Mouse (Mus musculus) brain, embryonic 14.5 days (tissue): ENCODE results near the gene Smco4. TPM values are rescaled to one million over a fixed set of nuclear protein-coding genes. Genes with fewer than 3 reads are reported as not detected.

Experiments used
- polyA plus RNA-seq: library from polyadenylated mRNA; depleted of rRNA; stranded (reverse); fragments of >200 nt; gene quantifications from 2 replicates; pipeline ENCODE4 v1.2.3, GENCODE M21; 2012; rRNA removed

Gene Smco4
- polyA plus RNA-seq, 1 experiment: 8.1 TPM

Other genes starting within 250 kb of the Smco4 start
- 46.2 and 62.8 TPM in 2 replicates for gene Med17, start 213.5 kb upstream of the Smco4 start, polyA plus RNA-seq
- 52.9 and 59.4 TPM in 2 replicates for gene Taf1d, start 187.2 kb upstream of the Smco4 start, polyA plus RNA-seq
- 19.3 and 22.8 TPM in 2 replicates for gene 4931406C07Rik, start 187.0 kb upstream of the Smco4 start, polyA plus RNA-seq
- gene Cep295, start 135.6 kb upstream of the Smco4 start, polyA plus RNA-seq: 24.1 and 27.9 TPM in 2 replicates
- 0.63 and 1.3 TPM in 2 replicates for gene Deup1, start 134.5 kb downstream of the Smco4 start, polyA plus RNA-seq
- 27.4 and 29.7 TPM in 2 replicates for gene Slc36a4, start 216.3 kb downstream of the Smco4 start, polyA plus RNA-seq